Mouse (Mus musculus): ENCODE measurements around the gene Pclaf. TPM values are rescaled to one million over a fixed set of nuclear protein-coding genes. Genes with fewer than 3 reads are reported as not detected.

The Pclaf gene
- 1.4 TPM for polyA plus RNA-seq (2017; shearing (Covaris generic))

DNA sequence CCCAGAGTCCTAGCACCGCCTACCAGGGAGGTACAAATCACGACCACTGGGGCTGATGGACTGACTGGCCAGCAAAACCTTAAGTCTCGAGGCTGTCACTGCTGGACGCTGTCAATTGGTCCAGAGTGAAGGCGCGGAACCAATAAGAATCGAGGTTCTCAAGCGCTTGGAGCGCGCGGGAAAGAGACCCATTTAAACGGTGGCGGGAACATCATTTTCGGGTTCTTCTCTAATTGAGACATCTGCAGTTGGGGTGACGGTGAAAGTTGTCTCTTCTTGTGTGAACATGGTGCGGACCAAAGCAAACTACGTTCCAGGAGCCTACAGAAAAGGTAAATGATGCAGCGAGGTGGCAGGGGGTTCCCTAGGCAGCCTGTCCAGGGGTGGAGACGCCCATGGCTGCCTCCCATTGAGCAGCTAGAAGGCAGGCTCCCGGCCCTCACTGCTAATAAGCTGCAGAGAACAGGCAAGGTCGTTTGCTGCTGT is at the start of gene Pclaf:
TSS of gene Pclaf (plus strand) at position 95 of the 486 bp plus-strand sequence.

DNA sequence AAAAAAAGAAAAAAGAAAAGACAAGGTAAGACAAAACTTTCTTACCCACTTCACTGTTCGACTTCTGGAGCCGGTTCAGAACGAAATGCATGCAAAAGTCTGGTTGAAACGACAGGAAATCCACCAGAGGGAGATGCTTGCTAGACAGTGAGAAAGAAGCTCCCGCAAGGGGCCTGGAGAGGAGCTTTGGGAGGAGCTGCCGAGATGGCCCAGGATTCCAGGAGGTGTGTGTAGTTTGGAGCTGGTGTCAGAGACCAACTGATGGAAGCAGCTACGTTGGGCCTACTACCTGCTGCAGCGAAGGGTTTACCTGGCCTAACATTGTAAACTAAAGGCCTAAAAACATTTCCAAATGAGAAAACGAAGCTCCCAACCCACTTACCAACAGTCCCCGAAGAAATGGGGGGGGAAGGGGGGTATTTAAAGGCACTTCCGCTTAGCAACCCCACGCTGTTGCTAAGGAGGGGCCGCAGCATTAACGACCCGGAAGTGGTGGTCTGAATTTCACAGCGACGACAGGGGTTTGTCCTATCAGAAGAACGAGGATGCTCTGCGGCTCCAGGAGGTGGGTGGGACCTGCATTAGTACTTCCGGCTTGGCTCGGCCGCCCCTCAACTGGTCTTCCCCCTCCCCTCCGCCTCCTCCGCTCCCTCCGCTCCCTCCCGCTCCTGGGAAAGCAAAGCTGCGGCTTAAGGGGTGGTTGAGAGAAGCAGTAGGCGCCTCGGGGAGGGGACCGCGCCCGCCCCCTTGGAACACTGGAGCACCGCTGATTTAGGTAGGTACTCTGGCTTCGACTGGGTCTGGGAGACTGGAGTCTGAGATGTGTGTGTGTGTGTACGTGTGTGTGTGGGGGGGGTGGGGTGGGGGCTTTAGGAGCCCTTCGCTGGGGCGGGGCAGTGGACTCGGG is 18.6 kb downstream of the Pclaf start, which contains the start of the genes Trip4 and Csnk1g1:
TSS of gene Trip4 (minus strand) at position 401 of the 907 bp plus-strand sequence.
TSS of gene Csnk1g1 (plus strand) at position 531 of the 907 bp plus-strand sequence.

Other genes starting within 250 kb of the Pclaf start
- 65.6 TPM for gene Oaz2, start 222.2 kb upstream of the Pclaf start, polyA plus RNA-seq (2017; shearing (Covaris generic))
- gene Zfp609, start 62.7 kb upstream of the Pclaf start, polyA plus RNA-seq (2017; shearing (Covaris generic)): 6.3 TPM
- gene Trip4, start 18.6 kb downstream of the Pclaf start, polyA plus RNA-seq (2017; shearing (Covaris generic)): 24.9 TPM
- 28.4 TPM for gene Csnk1g1, start 18.7 kb downstream of the Pclaf start, polyA plus RNA-seq (2017; shearing (Covaris generic))
- gene Ppib, start 170.0 kb downstream of the Pclaf start, polyA plus RNA-seq (2017; shearing (Covaris generic)): 211 TPM
- 0.27 TPM for gene Snx22, start 179.5 kb downstream of the Pclaf start, polyA plus RNA-seq (2017; shearing (Covaris generic))
- 111 TPM for gene Snx1, start 236.3 kb downstream of the Pclaf start, polyA plus RNA-seq (2017; shearing (Covaris generic))
- 65.8 TPM for gene Ciao2a, start 236.4 kb downstream of the Pclaf start, polyA plus RNA-seq (2017; shearing (Covaris generic))